Mouse (Mus musculus) lung, adult 2 months (tissue): ENCODE data around the gene Atp2a2. TPM values are rescaled to one million over a fixed set of nuclear protein-coding genes. Genes with fewer than 3 reads are reported as not detected.
"Not testable (repeated sequence)": the region's sequence is repeated elsewhere in the genome, so short reads cannot be mapped to it uniquely, and the experiment has no call there.

Experiments used
- DNase-seq: peaks from one replicate; pipeline ENCODE4 v3.0.0; 2022
- H3K4me1 ChIP-seq: fragments of 200-500 bp; 2 replicates; pipeline ENCODE4 v1.6.1; 2011; ENCODE audit warnings: low read length; ENCODE audit not compliant: control insufficient read depth, insufficient read depth
- H3K4me3 ChIP-seq: fragments of 200-500 bp; replicated peaks from 2 replicates; pipeline ENCODE3; 2011; ENCODE audit warnings: low read depth, mild to moderate bottlenecking, control low read depth, low read length; ENCODE audit errors: extremely low read depth
- CTCF ChIP-seq: fragments of 200-500 bp; IDR thresholded peaks from 2 replicates; pipeline ENCODE4 v1.5.1; 2011; ENCODE audit warnings: mild to moderate bottlenecking, low read length, control low read depth; ENCODE audit not compliant: insufficient read depth
- POLR2A ChIP-seq: fragments of 200-500 bp; IDR thresholded peaks from 2 replicates; pipeline ENCODE4 v1.6.1; 2011; ENCODE audit warnings: low read depth, mild to moderate bottlenecking, control low read depth, low read length, borderline replicate concordance; ENCODE audit errors: extremely low read depth
- WGBS: fragments of 180-500 bp; shearing (Covaris S2); methylation state at CpG from one replicate; pipeline ENCODE4 v1.1.7; 2018; 5-methylcytosine and 5-hydroxymethylcytosine counted together
- polyA plus RNA-seq: library from polyadenylated mRNA; depleted of rRNA; stranded (reverse); fragments of >200 nt; gene quantifications from 2 replicates; pipeline ENCODE4 v1.2.3, GENCODE M21; 2012

The Atp2a2 gene
- polyA plus RNA-seq, 1 experiment, result 126 TPM

- Histone ChIP-seq H3K4me1 (no peaks in the 10 kb centered on the region), H3K4me3 (no peak overlapping the region)
- no peak for DNase-seq
- TF ChIP-seq CTCF (no peak), POLR2A (no peak)
- WGBS, result 36% methylated on average over 5 of the region's 5 CpGs
Observed at GRCm38 (mm10) chr5:122481844-122482243, 20.2 kb downstream of the Atp2a2 start.

- TF ChIP-seq CTCF (no peak), POLR2A (no peak)
- WGBS, result 47% methylated on average over 2 of the region's 2 CpGs
- Histone ChIP-seq H3K4me1 (peaks cover 3% of the 10 kb centered on the region; the same call in 1 of the 2 replicates), H3K4me3 (no peak overlapping the region)
- no peak for DNase-seq
Observed at GRCm38 (mm10) chr5:122479131-122479530, 22.9 kb downstream of the Atp2a2 start.

- no peak for TF ChIP-seq POLR2A
- WGBS, result 87% methylated on average over 3 of the region's 3 CpGs
- DNase-seq, result no peak
- no peak overlapping the region for H3K4me3 ChIP-seq
- H3K4me1 ChIP-seq, result peaks cover 3% of the 10 kb centered on the region; the same call in 1 of the 2 replicates
Observed at GRCm38 (mm10) chr5:122477492-122477891, 24.5 kb downstream of the Atp2a2 start.

- WGBS, result 59% methylated on average over 3 of the region's 3 CpGs
- Histone ChIP-seq H3K4me1 (peaks cover 3% of the 10 kb centered on the region; the same call in 1 of the 2 replicates), H3K4me3 (no peak overlapping the region)
- no peak for TF ChIP-seq CTCF
- no peak for TF ChIP-seq POLR2A
- DNase-seq, result no peak
Observed at GRCm38 (mm10) chr5:122476078-122476477, 25.9 kb downstream of the Atp2a2 start.

- 71% methylated on average over 4 of the region's 4 CpGs for WGBS
- Histone ChIP-seq H3K4me3 (no peak overlapping the region), H3K4me1 (peaks cover 3% of the 10 kb centered on the region; the same call in 1 of the 2 replicates)
- TF ChIP-seq POLR2A, result no peak
- no peak for TF ChIP-seq CTCF
- no peak for DNase-seq
Observed at GRCm38 (mm10) chr5:122474643-122475363, 27.2 kb downstream of the Atp2a2 start.

- DNase-seq, result no peak
- no peak overlapping the region for H3K4me3 ChIP-seq
- TF ChIP-seq CTCF (no peak), POLR2A (no peak)
- 44% methylated on average over 5 of the region's 5 CpGs for WGBS
- peaks cover 3% of the 10 kb centered on the region; the same call in 1 of the 2 replicates for H3K4me1 ChIP-seq
Observed at GRCm38 (mm10) chr5:122471658-122472057, 30.4 kb downstream of the Atp2a2 start.

GRCm38 (mm10) chr5:122461431-122461830, 40.6 kb downstream of the Atp2a2 start:
- no peaks in the 10 kb centered on the region for H3K4me1 ChIP-seq
- no peak overlapping the region for H3K4me3 ChIP-seq
- no peak for DNase-seq
- WGBS, result 92% methylated on average over 9 of the region's 9 CpGs
- TF ChIP-seq POLR2A, result no peak
- TF ChIP-seq CTCF, result no peak

GRCm38 (mm10) chr5:122460656-122461055, 41.4 kb downstream of the Atp2a2 start:
- TF ChIP-seq CTCF (no peak), POLR2A (no peak)
- no peak for DNase-seq
- no peak overlapping the region for H3K4me3 ChIP-seq
- no peaks in the 10 kb centered on the region for H3K4me1 ChIP-seq
- 75% methylated on average over 11 of the region's 11 CpGs for WGBS

GRCm38 (mm10) chr5:122459335-122459734, 42.7 kb downstream of the Atp2a2 start:
- no peak for TF ChIP-seq POLR2A
- TF ChIP-seq CTCF, result no peak
- Histone ChIP-seq H3K4me3 (no peak overlapping the region), H3K4me1 (no peaks in the 10 kb centered on the region)
- DNase-seq, result no peak
- WGBS, result 90% methylated on average over 5 of the region's 5 CpGs

GRCm38 (mm10) chr5:122458066-122458465, 44.0 kb downstream of the Atp2a2 start:
- H3K4me3 ChIP-seq, result no peak overlapping the region
- no peaks in the 10 kb centered on the region for H3K4me1 ChIP-seq
- TF ChIP-seq POLR2A, result no peak
- no peak for TF ChIP-seq CTCF
- WGBS, result 51% methylated on average over 4 of the region's 4 CpGs
- DNase-seq, result no peak

- 79% methylated on average over 9 of the region's 9 CpGs for WGBS
- not testable (repeated sequence) for DNase-seq, H3K4me3 ChIP-seq, H3K4me1 ChIP-seq
Observed at GRCm38 (mm10) chr5:122457054-122457453, 45.0 kb downstream of the Atp2a2 start.
